Mouse (Mus musculus) intestine, embryonic 16.5 days (tissue): Measurements from ENCODE around the gene Chchd10. TPM values are rescaled to one million over a fixed set of nuclear protein-coding genes. Genes with fewer than 3 reads are reported as not detected.

Experiments used
- ATAC-seq: fragments of 200-750 bp; cut with Nextera tagmentation; 2 replicates; pipeline ENCODE4 v1.8.0; 2017; ENCODE audit warnings: moderate TSS enrichment, moderate library complexity
- H3K27ac ChIP-seq: fragments of 300-500 bp; sonication (generic); 2 replicates; pipeline ENCODE4 v1.5.1; 2014; ENCODE audit warnings: mild to moderate bottlenecking, low read length
- H3K27me3 ChIP-seq: fragments of 300-500 bp; sonication (generic); replicated peaks from 2 replicates; pipeline ENCODE4 v1.6.1; 2014; ENCODE audit warnings: low read length, control low read depth, mixed read lengths; ENCODE audit not compliant: control insufficient read depth, insufficient read depth
- H3K36me3 ChIP-seq: fragments of 300-500 bp; sonication (generic); 2 replicates; pipeline ENCODE4 v1.6.1; 2014; ENCODE audit warnings: low read length, control low read depth; ENCODE audit not compliant: control insufficient read depth, insufficient read depth
- H3K4me1 ChIP-seq: fragments of 300-500 bp; sonication (generic); 2 replicates; pipeline ENCODE4 v1.6.1; 2014; ENCODE audit warnings: low read length, control low read depth, mixed read lengths; ENCODE audit not compliant: control insufficient read depth, insufficient read depth
- H3K4me2 ChIP-seq: fragments of 300-500 bp; sonication (generic); 2 replicates; pipeline ENCODE4 v1.6.1; 2014; ENCODE audit warnings: low read depth, low read length, control low read depth
- H3K4me3 ChIP-seq: fragments of 300-500 bp; sonication (generic); 2 replicates; pipeline ENCODE4 v1.5.1; 2014; ENCODE audit warnings: mild to moderate bottlenecking, low read length
- H3K9ac ChIP-seq: fragments of 300-500 bp; sonication (generic); 2 replicates; pipeline ENCODE4 v1.6.1; 2014; ENCODE audit warnings: low read depth, low read length
- H3K9me3 ChIP-seq: fragments of 300-500 bp; sonication (generic); 2 replicates; pipeline ENCODE4 v1.6.1; 2016; ENCODE audit warnings: low read length, control low read depth; ENCODE audit not compliant: control insufficient read depth
- WGBS: fragments of 180-500 bp; shearing (Covaris S2); extraction: QIAGEN DNeasy Blood & Tissue Kit; methylation state at CpG from one replicate; pipeline ENCODE4 v1.1.7; 2014; 5-methylcytosine and 5-hydroxymethylcytosine counted together
- polyA plus RNA-seq: library from polyadenylated mRNA; unstranded; fragments of >200 nt; fragmentation: Nextera tagmentation; extraction: Ambion mirVana; gene quantifications from 2 replicates; pipeline ENCODE4 v1.2.1, GENCODE M21; 2015

Gene Chchd10
- polyA plus RNA-seq, 1 experiment from 2014 or later: 252 TPM

DNA sequence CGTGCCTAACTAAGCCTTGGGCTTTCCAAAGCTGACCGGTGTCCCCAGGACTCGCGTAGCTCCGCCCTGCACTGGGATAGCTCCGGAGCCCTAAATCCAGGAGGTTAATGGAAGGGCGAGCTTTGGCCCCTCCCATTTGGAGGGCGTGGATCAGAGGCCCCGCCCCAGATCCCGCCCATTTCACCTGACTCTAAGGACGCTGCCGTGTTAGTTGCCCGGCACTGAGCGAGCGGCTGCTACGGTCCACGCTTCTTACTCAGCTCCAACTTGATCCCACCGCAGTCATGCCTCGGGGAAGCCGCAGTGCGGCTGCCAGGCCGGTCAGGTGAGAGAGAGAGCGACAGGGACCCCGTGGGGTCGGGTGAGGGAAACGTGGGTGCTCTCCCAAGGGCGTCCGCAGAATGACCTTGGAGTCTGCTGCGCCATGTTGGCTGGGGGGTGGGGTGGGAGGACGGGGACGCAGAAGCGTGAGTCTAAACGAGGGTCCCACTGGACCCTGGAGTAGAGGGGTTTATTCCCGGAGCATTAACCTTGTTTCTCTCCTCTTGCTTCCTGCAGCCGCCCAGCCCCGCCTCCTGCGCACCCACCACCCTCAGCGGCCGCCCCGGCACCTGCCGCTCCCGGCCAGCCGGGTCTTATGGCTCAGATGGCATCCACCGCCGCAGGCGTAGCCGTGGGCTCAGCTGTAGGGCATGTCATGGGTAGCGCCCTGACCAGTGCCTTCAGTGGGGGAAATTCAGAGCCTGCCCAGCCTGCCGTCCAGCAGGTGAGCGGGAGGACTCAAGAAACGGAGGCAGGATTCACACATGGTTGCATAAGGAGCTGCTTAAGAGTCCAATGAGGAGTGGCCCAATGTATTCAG is 3.0 kb downstream of the Chchd10 start, which contains the start of gene Mmp11:
Gene Mmp11 (minus strand): TSS at position 817 of the 862 bp plus-strand sequence.
- Histone ChIP-seq H3K9ac (peak within 1 kb of the TSS; percentile 79), H3K4me1 (peaks cover 25% of the 10 kb centered on the region), H3K27me3 (peaks cover 3% of the 10 kb centered on the region; the same call in 1 of the 2 replicates), H3K27ac (peak within 1 kb of the TSS; percentile 66), H3K4me2 (peak within 1 kb of the TSS; percentile 72), H3K9me3 (no peaks in the 10 kb centered on the region), H3K36me3 (no peaks in the 10 kb centered on the region), H3K4me3 (peak within 1 kb of the TSS; percentile 79)
- ATAC-seq: peak; percentile 82
- WGBS: 2% methylated on average over 51 of the region's 51 CpGs

DNA sequence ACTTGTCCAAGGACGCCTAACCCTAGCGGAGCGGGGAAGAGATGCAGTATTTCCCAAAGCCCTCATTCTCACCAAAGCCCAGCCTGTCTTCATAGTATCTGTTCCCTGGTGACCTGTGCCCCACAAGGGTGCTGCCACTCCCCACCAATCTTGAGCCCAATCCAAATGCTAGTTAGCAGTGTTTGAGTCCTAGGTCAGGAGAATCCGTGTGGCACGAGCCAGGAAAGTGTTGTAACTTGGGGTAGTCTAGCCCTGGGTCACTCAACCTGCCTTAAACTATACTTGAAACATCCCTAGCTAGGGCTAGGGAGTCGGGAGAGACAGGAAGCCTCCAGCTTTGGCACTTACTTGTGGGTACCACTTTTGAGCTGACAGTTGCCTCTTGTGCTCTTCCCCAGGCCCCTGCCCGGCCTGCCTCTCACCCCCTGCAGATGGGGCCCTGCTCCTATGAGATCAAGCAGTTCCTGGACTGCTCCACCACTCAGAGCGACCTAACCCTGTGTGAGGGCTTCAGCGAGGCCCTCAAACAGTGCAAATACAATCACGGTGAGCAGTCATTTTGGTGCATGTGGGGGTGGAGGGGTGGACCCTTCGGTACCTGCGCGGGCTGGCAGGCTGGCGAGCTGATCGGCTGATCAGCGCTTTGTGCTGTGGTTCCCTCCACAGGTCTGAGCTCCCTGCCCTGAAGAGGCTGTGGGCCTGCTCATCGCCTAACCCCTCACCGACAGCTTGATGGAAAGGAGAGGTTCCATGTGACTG is 4.2 kb downstream of the Chchd10 start:
- Histone ChIP-seq H3K36me3 (no peaks in the 10 kb centered on the region), H3K27me3 (peaks cover 3% of the 10 kb centered on the region; the same call in 1 of the 2 replicates), H3K27ac (no peak overlapping the region), H3K9ac (peak overlapping the region; percentile 49), H3K4me2 (peak overlapping the region; percentile 72), H3K4me3 (peak overlapping the region; percentile 79), H3K4me1 (peaks cover 16% of the 10 kb centered on the region), H3K9me3 (no peaks in the 10 kb centered on the region)
- no peak for ATAC-seq
- 50% methylated on average over 18 of the region's 18 CpGs for WGBS

DNA sequence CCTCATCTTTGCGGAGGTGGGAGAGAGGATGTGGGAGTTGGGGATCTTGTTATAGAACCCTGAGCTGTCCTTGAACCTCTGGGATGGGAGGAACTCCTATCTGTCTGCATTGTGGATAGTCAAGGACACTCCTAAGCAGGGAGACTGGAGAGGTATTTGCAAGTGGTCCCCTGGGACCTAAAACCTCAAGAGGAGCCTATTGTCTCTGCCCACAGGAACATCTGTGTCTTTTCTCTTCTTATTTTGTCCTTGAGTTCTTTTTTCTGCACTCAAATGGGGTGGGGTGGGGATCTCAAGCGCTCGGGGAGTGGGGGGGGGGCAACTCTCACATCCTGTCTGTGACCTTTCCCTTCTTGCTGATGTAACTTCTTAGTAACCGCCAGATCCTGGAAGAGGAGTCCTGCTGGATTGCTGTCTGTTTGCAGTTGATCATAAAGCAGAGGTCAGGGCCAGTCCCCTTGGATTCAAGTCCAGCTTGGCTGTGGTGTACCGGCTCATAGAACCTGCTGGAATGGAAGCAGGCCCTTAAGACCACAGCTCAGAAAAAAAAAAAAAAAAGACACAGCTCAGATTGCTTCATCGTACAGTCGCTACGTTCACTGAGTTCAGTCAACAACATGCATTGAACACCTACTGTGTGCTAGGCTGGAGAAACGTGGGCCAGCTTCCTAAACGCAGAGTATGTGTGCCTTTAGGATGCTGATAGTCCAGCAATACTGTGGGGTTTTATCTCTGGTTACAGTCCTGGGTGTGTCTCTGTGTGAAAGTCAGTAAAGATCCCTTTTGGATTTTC is 5.1 kb downstream of the Chchd10 start:
- H3K4me3 ChIP-seq: no peak overlapping the region
- ATAC-seq: no peak
- H3K4me1 ChIP-seq: peaks cover 9% of the 10 kb centered on the region
- H3K9ac ChIP-seq: 0 out of 2 replicates have a peak overlapping the region, but pooled peaks have one; percentile 20
- no peaks in the 10 kb centered on the region for H3K36me3 ChIP-seq
- H3K27me3 ChIP-seq: 0 out of 2 replicates have a peak, but pooled peaks cover 3% of the 10 kb centered on the region
- no peak overlapping the region for H3K27ac ChIP-seq
- peak overlapping the region; percentile 72; the same call in 1 of the 2 replicates for H3K4me2 ChIP-seq
- no peaks in the 10 kb centered on the region for H3K9me3 ChIP-seq
- WGBS: 47% methylated on average over 10 of the region's 10 CpGs

DNA sequence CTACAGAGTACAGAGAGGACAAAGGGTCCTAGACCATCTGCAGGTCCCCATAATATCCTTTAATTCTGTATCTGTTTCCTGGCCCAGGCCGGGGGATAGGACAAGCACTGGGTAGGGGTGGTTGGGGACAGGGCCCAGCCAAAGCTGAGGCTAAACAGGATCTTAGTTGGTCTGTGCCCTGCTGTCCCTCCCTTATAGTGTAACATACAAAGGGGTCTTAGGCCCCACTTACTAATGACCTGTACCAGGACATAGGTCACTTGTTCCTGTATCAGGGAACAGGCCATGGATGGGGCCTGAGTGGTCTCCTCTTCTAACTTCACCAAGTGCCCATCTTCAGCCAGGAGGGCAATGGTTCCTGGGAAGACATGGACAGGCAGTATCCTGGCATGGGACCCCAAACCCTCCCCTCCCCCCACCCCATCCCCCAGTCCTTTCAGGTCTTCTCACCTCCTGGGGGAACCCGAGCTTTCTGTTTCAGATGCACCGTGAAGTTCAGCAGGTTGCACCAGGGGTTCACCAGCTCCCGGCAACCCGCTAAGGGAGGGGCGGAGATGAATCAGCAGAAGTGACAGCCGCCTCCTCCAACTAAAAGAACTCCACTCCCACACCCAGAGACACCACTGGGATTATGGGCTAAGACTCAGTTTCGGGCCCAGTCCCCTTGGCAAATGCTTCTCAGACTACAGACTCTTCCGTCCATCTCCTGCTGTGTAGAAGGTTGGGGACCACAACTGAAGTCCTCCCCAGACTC is 6.7 kb downstream of the Chchd10 start:
- Histone ChIP-seq H3K9me3 (no peaks in the 10 kb centered on the region), H3K4me1 (peaks cover 11% of the 10 kb centered on the region), H3K4me2 (no peak overlapping the region), H3K9ac (no peak overlapping the region), H3K27ac (no peak overlapping the region), H3K27me3 (0 out of 2 replicates have a peak, but pooled peaks cover 3% of the 10 kb centered on the region), H3K36me3 (no peaks in the 10 kb centered on the region), H3K4me3 (no peak overlapping the region)
- 62% methylated on average over 9 of the region's 9 CpGs for WGBS
- no peak for ATAC-seq

DNA sequence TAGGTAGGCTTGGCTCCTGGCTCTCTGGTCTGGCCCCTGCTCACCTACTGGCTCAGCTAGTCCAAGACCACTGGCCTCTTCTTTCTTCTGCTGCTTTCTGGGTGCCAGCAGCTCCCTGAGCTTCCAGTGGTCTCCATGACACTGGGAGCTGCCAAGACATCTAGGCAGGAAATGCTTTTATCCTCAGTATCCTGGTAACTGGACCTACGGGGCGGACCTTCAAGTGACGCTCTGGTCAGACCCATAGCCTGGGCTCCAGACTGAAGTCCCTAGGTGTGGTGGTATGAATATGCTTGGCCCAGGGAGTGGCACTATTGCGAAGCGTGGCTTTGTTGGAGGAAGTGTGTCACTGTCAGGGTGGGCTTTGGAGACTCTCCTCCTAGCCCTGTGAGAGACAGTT is 7.6 kb downstream of the Chchd10 start, which contains the start of gene Gm867:
Gene Gm867 (minus strand): TSS at position 153 of the 400 bp plus-strand sequence.
- Histone ChIP-seq H3K27me3 (0 out of 2 replicates have a peak, but pooled peaks cover 3% of the 10 kb centered on the region), H3K9ac (no peak within 1 kb of the TSS), H3K36me3 (no peaks in the 10 kb centered on the region), H3K27ac (no peak within 1 kb of the TSS), H3K4me1 (peaks cover 7% of the 10 kb centered on the region), H3K9me3 (no peaks in the 10 kb centered on the region), H3K4me3 (no peak within 1 kb of the TSS), H3K4me2 (no peak within 1 kb of the TSS)
- ATAC-seq: no peak
- 86% methylated on average over 5 of the region's 5 CpGs for WGBS

DNA sequence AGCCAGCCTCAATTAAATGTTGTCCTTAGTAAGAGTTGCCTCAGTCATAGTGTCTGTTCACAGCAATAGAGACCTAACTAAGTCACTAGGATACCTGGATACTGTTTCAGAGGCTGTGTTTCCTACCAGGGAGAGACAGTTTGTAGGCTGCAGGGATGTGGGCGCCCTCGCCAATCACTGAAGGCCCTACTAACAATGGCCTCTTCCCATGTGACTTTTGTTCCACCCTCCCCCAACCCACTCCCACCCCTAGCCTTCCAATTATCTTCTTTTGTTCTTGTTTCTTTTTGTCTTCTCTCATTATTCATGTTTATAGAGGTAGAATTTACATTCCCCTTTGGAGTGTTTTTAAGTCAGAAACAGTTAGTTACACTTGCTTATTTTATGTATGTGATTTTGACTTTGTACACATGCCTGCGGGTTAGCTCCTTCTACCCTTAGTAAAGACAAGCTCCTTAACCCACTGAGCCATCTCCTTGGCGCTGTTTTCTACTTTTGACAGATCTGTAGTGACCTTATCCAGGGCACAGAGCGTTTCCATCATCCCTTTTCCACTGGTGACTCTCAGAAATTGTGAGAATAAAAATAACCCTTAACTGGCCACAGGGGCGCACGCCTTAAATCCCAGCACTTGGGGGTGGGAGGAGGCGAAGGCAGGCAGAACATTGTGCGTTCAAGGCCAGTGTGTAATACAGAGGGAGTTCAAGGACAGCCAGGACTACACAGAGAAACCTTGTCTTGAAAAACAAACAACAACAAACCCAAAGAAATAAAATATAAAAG is 8.3 kb downstream of the Chchd10 start:
- Histone ChIP-seq H3K9me3 (no peaks in the 10 kb centered on the region), H3K4me2 (no peak overlapping the region), H3K9ac (no peak overlapping the region), H3K27me3 (no peaks in the 10 kb centered on the region), H3K4me1 (peaks cover 7% of the 10 kb centered on the region), H3K4me3 (no peak overlapping the region), H3K27ac (no peak overlapping the region), H3K36me3 (no peaks in the 10 kb centered on the region)
- no peak for ATAC-seq
- 76% methylated on average over 9 of the region's 9 CpGs for WGBS

DNA sequence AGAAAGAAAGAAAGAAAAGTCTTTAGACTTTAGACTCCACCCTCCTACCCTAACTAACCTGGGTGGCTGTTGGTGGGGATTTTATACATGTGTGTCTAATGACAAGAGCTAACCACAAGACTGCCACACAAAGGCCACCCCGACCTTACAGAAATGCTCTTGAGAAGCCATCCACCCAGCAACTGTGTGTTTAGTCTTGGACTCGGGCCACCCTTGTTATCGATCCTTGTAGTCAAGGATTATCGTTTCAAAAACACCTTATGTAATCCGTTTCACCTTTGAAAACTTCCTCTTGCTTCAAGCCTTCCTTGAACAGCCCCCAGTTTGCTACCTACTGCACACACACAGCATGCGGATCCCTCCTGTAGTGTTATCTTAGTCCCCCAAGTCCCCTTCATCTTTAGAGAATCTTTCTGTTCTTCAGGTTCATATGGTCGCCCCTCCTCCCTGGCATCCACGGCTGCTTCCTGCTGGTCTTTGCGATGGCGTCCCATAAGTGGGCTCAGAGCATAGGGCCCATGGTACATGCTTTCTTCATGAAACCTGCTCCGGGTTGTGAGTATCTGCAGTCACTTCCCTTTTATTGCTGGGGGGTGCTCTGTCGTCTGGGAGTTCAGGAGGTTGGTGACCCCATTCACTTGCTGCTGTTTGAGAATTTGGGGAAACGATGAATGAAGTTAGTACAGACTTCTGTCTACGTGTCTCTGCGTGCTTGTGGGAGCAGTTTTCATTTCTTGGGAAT is 10.0 kb downstream of the Chchd10 start, which contains the start of gene Vpreb3:
Gene Vpreb3 (plus strand): TSS at position 322 of the 742 bp plus-strand sequence.
- peak within 1 kb of the TSS; percentile 49; the same call in 1 of the 2 replicates for H3K27ac ChIP-seq
- no peak within 1 kb of the TSS for H3K4me3 ChIP-seq
- H3K9ac ChIP-seq: no peak within 1 kb of the TSS
- 82% methylated on average over 15 of the region's 15 CpGs for WGBS
- no peak within 1 kb of the TSS for H3K4me2 ChIP-seq
- ATAC-seq: no peak
- H3K9me3 ChIP-seq: no peaks in the 10 kb centered on the region
- no peaks in the 10 kb centered on the region for H3K27me3 ChIP-seq
- H3K4me1 ChIP-seq: peaks cover 3% of the 10 kb centered on the region; the same call in 1 of the 2 replicates
- H3K36me3 ChIP-seq: no peaks in the 10 kb centered on the region
